Mouse (Mus musculus): ENCODE measurements at regions not wholly inside any gene's neighbourhood (a gene's known extent, or its start where the extent isn't known, plus 50 kb on each side); places are given as distances from the start of the nearest gene placed in this dataset.

DNA sequence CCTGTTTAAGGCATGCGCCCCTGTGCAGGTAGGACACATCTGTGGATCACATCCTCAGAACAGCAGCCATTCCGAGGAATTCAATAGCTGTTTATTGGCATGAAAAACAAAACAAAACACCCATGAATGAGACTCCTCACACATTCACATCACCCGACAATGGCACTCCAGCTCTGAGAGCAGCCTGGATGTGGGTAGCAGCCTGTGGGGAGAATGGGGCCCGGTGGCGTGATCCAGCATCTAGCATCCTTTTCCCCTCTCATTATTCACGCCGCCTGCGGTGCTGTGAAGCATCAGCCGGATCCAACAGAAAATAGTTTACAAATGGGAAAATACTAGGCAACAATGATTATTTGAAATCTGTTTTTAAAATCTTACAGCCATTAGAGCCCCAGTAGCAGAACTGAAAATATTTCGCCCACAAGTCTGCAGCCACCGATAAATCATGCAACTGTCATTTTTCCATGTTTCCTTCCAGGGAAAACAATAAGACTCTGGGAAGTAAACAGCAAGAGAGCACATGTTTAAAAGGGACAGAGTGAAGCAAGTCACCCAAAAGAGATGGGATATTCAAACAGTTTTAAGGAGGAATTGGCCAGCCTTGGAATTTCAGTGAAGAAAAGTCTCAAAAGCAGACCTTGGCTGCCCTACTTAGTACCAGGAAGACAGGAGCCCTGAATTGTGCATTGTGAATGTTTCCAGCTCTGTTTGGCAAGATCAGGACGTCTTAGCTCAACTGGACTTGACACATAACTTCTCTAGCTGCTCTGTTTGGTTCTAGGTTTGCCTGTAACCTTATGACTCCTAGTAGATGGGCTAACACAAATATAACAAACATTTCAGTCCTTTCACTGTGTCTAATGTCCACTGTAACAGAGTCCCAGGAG lies 50.2 kb upstream of the Arntl start:
- no peak for DNase-seq (ENCODE audit: low spot score in 2 of 2)
